Mouse (Mus musculus) frontal cortex, adult (tissue): ENCODE results near the gene Ncoa1.
"Not testable (repeated sequence)": the region's sequence is repeated elsewhere in the genome, so short reads cannot be mapped to it uniquely, and the experiment has no call there.

Source experiments
- ATAC-seq: cut with Nextera tagmentation; 2 replicates; pipeline ENCODE4 v1.9.2; 2017; ENCODE audit warnings: mild to moderate bottlenecking, moderate library complexity, mixed read lengths; ENCODE audit not compliant: low TSS enrichment

The Ncoa1 gene

DNA sequence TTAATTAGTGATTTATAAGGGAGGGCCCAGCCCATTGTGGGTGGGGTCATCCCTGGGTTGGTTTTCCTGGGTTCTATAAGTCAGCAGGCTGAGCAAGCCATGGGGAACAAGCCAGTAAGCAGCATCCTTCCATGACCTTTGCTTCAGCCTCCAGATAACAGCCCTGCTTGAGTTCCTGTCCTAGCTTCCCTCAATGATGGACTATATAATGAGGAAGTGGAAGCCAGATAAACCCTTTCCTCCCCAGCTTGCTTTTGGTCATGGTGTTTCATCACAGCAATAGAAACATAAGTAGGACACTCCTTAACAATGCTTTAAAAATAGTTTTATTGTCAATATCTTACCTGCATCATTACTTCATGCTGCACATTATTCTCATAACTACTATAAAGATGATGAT, 163.2 kb downstream of the Ncoa1 start:
- ATAC-seq = no peak

DNA sequence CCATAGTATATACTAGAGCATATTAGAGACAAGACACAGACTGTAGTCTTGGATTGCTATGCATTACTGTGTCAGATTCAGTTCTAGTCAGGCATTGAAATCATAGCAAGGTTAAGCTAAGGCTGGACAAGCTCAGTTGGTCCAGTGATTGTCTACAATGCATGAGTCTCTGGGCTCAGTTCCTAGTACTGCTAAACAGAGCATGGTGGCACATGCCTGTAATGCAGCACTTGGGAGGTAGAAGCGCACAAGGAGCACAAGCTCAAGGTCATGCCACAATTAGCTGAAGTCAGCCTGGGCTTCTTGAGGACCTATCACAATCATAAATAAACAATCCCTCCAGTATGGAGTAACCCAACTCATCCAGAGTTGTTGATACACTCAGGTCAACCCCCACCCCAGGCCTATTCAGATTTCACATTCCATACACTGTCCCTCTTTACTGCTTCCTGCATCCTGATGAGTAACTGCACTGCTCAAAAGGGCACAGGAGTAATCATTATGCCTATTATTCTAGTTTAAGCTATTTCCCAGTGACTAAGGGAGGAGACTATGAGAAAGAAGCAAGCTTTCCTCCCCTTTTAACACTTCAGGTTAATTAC, 170.2 kb downstream of the Ncoa1 start:
- ATAC-seq = no peak

GRCm38 (mm10) chr12:4299300-4299699, 177.7 kb downstream of the Ncoa1 start:
- no peak for ATAC-seq

DNA sequence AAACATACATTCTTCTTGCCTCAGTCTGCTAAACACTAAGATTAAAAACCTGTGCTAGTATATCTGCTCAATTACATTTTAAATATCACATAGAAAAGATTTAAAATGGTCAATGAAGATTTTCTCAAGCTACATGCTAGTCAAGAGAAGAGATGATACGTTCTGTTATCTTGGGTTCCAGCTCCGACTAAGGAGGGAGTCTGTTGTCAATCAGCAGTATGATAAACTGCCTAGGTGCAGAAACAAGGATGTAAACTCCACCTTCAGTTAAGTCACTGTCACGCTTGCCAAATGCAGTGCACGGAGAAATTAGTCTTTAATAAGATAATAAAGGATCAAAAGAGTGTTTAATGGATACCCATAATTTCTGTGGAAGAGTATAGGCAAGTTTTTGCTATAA, 178.4 kb downstream of the Ncoa1 start:
- ATAC-seq = no peak

DNA sequence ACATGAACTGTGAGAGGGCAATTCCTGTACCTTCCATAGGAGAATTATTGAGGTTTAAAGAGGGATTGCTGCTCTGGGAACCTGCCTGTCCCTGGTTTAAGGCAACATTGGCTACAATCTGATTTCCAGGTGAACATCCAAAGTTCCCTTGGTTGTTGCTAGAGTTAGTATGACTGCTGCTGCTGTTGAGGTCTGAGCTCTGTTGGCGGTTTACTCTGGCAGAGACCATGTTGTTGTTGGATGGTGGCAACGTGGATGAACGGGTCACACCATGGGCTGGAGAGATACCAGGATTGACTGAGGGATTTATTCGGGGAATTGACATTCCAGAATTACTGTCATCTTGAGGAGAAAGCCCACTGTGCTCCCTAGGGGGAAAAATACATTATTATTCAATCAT, 181.1 kb downstream of the Ncoa1 start:
- ATAC-seq = no peak

DNA sequence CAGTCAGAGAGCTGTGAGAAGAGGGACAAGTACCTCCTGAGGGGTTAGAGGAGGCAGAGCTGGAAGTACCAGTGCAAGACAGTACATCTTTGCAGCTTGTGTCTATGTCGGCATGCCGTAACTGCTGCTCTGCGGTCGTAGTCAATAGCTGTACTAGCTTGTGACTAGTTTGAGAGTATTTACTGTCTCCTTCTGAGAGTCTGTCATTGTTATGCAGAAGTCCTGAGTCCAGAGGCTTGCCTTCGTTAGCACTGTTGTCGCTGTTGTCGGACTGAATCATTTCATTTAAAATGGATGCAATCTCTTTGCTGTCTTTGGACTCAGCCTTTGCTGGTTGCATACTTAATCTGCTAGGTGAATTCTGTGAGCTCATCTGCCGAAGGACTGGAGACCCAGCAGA, 181.7 kb downstream of the Ncoa1 start:
- no peak for ATAC-seq

GRCm38 (mm10) chr12:4293813-4294212, 183.2 kb downstream of the Ncoa1 start:
- ATAC-seq = peak; percentile 76; the same call in 1 of the 2 replicates

DNA sequence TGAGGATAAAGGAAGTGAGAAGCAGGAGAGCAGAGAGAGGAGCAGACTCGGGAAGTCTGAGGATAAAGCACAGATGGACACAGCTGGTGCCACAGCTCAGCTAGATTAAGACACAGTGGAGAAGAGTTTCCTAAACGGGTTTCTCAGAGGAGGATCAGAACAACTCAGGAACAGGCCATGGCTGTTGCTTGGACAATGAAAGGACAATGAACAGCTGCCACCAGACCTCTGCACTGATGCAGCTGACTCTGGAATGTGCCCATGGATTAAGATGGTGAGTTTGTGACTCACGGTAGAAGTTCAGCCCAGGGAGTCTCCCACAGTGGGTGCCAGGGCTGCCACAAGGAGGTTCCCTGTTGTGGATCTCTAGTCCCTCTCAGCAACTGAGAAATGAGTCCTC, 191.8 kb downstream of the Ncoa1 start:
- peak; percentile 72 for ATAC-seq

GRCm38 (mm10) chr12:4279878-4280277, 197.1 kb downstream of the Ncoa1 start:
- ATAC-seq = no peak

DNA sequence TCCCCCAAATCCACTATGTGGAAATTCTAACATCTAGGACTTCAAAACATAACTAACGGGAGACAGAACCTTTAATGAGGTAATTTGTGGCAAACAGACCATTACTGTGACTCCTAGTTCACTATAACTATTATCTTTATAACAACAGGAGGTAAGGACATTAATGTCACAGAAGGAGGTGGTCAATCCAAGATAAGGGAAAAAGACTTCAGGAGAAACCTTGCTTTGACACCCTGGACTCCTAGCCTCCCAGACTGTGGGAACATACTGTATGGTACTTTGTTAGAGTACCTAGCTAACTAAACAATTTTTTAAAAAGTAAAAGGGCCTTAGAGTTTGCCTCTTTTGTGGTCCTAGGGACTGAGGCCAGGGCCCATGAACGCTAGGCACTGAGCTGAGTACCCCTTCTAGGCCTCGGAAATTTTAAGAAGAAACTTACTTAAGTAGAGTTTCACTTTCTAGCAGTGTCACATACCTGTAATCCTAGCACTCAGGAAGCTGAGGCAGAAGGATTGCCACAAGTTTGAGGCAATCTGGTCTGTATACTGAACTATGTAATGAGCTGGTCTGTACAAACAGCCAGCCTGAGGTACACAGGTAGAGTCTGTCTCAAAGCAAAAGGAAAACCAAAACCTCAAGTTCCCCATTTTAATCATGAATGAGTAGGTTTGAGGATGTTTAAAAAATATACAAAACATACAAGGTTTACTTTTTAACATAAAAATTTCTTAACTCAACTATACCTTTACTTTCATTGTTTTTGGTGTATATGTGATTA, 197.8 kb downstream of the Ncoa1 start:
- ATAC-seq = no peak

DNA sequence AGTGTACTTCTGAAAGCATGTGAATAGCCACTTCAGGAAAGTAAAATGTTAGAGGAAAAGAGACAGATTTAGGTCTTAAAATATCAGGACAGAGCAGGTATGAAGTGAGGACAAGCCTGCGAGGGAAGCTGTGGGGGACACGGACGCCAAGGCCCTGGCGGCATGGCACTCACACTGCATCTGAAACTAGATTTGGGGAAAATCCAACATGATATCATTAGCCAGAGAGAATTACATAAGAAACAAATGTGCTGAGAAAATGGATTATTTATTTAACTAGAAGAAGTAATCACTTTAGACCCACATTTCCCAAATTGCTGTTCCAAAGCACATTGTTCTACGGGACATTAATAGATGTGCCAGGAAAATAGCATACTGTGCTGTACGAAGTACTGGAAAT, 205.9 kb downstream of the Ncoa1 start:
- peak; percentile 77 for ATAC-seq

DNA sequence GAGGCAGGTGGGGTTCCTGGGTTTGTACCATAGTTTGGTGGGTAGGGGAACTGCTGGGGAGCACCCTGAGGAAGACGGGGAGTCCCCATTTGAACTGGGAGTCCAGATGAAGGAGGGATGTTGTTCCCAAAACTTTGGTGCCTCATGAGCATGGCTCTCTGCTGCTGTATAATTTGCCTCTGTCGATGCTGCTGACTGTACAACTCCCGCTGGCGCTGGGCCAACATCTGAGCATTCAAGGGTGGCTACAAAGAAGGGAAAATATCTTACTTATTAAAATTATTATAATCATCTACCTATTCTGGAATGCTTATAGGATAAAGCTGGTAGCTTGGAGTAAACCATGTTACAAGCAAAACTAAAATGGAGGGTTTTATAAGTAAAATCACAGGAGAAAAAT, 209.2 kb downstream of the Ncoa1 start:
- ATAC-seq = no peak

- ATAC-seq = peak; percentile 76
Observed at GRCm38 (mm10) chr12:4252742-4253655, 224.0 kb downstream of the Ncoa1 start.

DNA sequence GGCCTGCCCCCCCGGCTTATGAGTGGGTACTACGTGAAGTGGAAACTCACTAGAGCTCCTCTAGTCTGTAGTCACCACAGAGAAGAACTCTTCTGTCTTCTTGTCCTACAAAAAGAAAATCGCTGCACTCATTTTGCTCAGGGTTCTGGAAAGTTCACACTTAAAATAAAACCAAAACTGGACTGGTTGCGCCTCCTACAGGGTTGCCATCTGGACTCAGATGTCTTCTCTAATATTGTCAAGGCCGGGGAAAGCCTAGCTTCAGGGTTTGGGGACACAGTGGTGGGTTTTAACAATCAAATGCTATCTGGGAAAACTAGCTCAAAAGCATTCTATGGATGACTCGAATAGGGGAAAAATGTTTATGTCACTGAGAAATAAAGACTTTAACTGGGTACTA, 227.2 kb downstream of the Ncoa1 start:
- no peak for ATAC-seq

- no peak for ATAC-seq
Observed at GRCm38 (mm10) chr12:4245742-4246141, 231.2 kb downstream of the Ncoa1 start.

GRCm38 (mm10) chr12:4243805-4244204, 233.2 kb downstream of the Ncoa1 start:
- ATAC-seq = no peak

- ATAC-seq = not testable (repeated sequence)
Observed at GRCm38 (mm10) chr12:4240281-4240680, 236.7 kb downstream of the Ncoa1 start.

- ATAC-seq = no peak
Observed at GRCm38 (mm10) chr12:4237481-4237880, 239.5 kb downstream of the Ncoa1 start.

GRCm38 (mm10) chr12:4233572-4234508, 243.1 kb downstream of the Ncoa1 start, which contains the start of the genes Ptrhd1 and Cenpo:
Ptrhd1 (plus strand) TSS chr12:4234027.
Cenpo (minus strand) TSS chr12:4234294.
- ATAC-seq = peak; percentile 98

DNA sequence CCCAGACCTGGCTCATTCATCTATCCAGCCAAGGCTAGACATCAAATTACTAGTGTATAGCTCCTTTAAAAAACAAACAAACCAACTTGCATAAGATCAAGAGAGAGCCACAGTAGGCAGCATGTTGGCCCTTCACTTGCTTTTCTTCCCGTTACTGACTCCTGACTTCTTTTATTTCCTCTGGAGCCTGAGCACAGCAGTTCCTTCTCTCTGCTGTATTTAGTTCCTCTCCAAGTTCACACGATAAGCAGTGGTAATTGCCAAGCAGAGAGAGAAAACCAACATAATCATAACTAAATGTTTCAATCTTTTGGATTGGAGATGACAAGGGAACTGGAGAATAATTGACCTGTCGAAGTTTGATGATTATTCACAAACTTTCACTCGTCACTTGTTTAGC, 244.2 kb downstream of the Ncoa1 start:
- no peak for ATAC-seq

DNA sequence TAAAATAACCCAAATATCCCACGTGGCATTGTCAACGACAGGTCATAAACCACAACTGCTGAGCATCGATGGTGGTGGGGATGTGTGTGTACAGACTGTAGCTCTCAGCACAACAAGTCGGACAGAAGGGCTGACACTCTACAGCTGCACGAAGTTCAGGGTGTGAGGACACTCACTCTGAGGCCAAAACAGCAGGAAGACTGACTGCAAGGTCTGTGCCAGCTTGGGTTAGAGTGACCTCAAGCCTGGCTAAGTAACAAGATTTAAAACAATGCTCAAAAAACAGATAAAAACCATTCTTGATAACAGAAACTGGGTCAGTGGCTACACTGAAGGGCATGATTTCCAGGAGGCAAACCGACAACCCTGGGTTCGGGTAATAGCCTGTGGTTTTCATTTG, 246.8 kb downstream of the Ncoa1 start:
- no peak for ATAC-seq
